Mouse (Mus musculus) MEL (cell line): Measurements from ENCODE around the gene Eml6. TPM values are rescaled to one million over a fixed set of nuclear protein-coding genes. Genes with fewer than 3 reads are reported as not detected.
A peak's percentile ranks its signal among the peaks of the same experiment; 100 is the strongest.

Experiments
- DNase-seq: peaks from one replicate; pipeline ENCODE4 v3.0.0; 2011; ENCODE audit warnings: low read depth, low spot score
- H3K27ac ChIP-seq: 2 replicates; pipeline ENCODE4 v1.5.1; 2012; ENCODE audit warnings: low read depth, mild to moderate bottlenecking, control low read depth, low read length, moderate library complexity; ENCODE audit not compliant: control insufficient read depth
- H3K27me3 ChIP-seq, 2 experiments: fragments of 150-350 bp in 1 of 2; sonication (generic) in 1 of 2; 2 replicates each; pipeline ENCODE4 v1.6.1; 2012; ENCODE audit warnings: low read length in 2 of 2, mild to moderate bottlenecking in 2 of 2, improper control_type of control experiment in 1 of 2, moderate library complexity in 1 of 2; ENCODE audit not compliant: insufficient read depth in 2 of 2, control insufficient read depth in 1 of 2
- H3K36me3 ChIP-seq, 2 experiments: 2 replicates each; pipeline ENCODE4 v1.6.1; 2012 to 2014; ENCODE audit warnings: low read length in 2 of 2, improper control_type of control experiment in 1 of 2, inconsistent platforms in 1 of 2, mild to moderate bottlenecking in 1 of 2; ENCODE audit not compliant: insufficient read depth in 2 of 2, control insufficient read depth in 1 of 2
- H3K4me1 ChIP-seq, 2 experiments: fragments of 150-350 bp in 1 of 2; sonication (generic) in 1 of 2; 2 replicates each; pipeline ENCODE4 v1.6.1; 2012; ENCODE audit warnings: low read length in 2 of 2, improper control_type of control experiment in 1 of 2, mild to moderate bottlenecking in 1 of 2; ENCODE audit not compliant: insufficient read depth in 2 of 2, control insufficient read depth in 1 of 2
- H3K4me3 ChIP-seq, 2 experiments: fragments of 150-350 bp in 1 of 2; sonication (generic) in 1 of 2; 2 replicates each; pipeline ENCODE4 v1.5.1; 2012; ENCODE audit warnings: low read depth in 2 of 2, low read length in 2 of 2, mild to moderate bottlenecking in 2 of 2, moderate library complexity in 2 of 2, control low read depth in 1 of 2, improper control_type of control experiment in 1 of 2; ENCODE audit not compliant: control insufficient read depth in 1 of 2, insufficient read depth in 1 of 2
- H3K79me2 ChIP-seq: 2 replicates; pipeline ENCODE4 v1.6.1; 2012; ENCODE audit warnings: mild to moderate bottlenecking, low read length, moderate library complexity; ENCODE audit not compliant: control insufficient read depth, poor library complexity, insufficient read depth
- H3K9ac ChIP-seq: 2 replicates; pipeline ENCODE4 v1.6.1; 2012; ENCODE audit warnings: low read depth, mild to moderate bottlenecking, control low read depth, low read length, moderate library complexity; ENCODE audit not compliant: control insufficient read depth, poor library complexity, severe bottlenecking
- H3K9me3 ChIP-seq: fragments of 150-350 bp; sonication (generic); replicated peaks from 2 replicates; pipeline ENCODE4 v1.6.1; 2012; ENCODE audit warnings: mild to moderate bottlenecking, low read length, improper control_type of control experiment, moderate library complexity; ENCODE audit not compliant: insufficient read depth
- BHLHE40 ChIP-seq: IDR thresholded peaks from 2 replicates; pipeline ENCODE4 v1.6.1; 2012; ENCODE audit warnings: low read depth, mild to moderate bottlenecking, inconsistent platforms, low read length, improper control_type of control experiment, borderline replicate concordance
- CHD1 ChIP-seq: IDR thresholded peaks from 2 replicates; pipeline ENCODE4 v1.6.1; 2012; ENCODE audit warnings: low read depth, mild to moderate bottlenecking, inconsistent platforms, low read length, improper control_type of control experiment
- CHD2 ChIP-seq: IDR thresholded peaks from 2 replicates; pipeline ENCODE4 v1.6.1; 2011; ENCODE audit warnings: low read length, improper control_type of control experiment
- CTCF ChIP-seq, 3 experiments: IDR thresholded peaks in 2 of 3; conservative IDR thresholded peaks in 1 of 3; 2 replicates each; pipeline ENCODE4 v1.5.1; 2011 to 2012; ENCODE audit warnings: low read length in 3 of 3, low read depth in 2 of 3, mild to moderate bottlenecking in 2 of 3, improper control_type of control experiment in 1 of 3, inconsistent platforms in 1 of 3, mixed read lengths in 1 of 3, moderate library complexity in 1 of 3; ENCODE audit not compliant: control insufficient read depth in 1 of 3, insufficient read depth in 1 of 3, poor library complexity in 1 of 3, severe bottlenecking in 1 of 3
- E2F4 ChIP-seq: IDR thresholded peaks from 2 replicates; pipeline ENCODE4 v1.6.1; 2011; ENCODE audit warnings: low read depth, low read length, improper control_type of control experiment, borderline replicate concordance
- ELF1 ChIP-seq: IDR thresholded peaks from 2 replicates; pipeline ENCODE4 v1.6.1; 2014; ENCODE audit warnings: low read depth, mild to moderate bottlenecking, inconsistent platforms, low read length, improper control_type of control experiment, moderate library complexity
- ETS1 ChIP-seq: IDR thresholded peaks from 2 replicates; pipeline ENCODE4 v1.6.1; 2012; ENCODE audit warnings: low read depth, mild to moderate bottlenecking, inconsistent platforms, low read length, improper control_type of control experiment, moderate library complexity
- GABPA ChIP-seq: IDR thresholded peaks from 2 replicates; pipeline ENCODE4 v1.6.1; 2012; ENCODE audit warnings: low read depth, mild to moderate bottlenecking, inconsistent platforms, low read length, improper control_type of control experiment, moderate library complexity
- GATA1 ChIP-seq: IDR thresholded peaks from 2 replicates; pipeline ENCODE4 v1.6.1; 2011; ENCODE audit warnings: low read depth, low read length, improper control_type of control experiment
- HCFC1 ChIP-seq: IDR thresholded peaks from 2 replicates; pipeline ENCODE4 v1.6.1; 2012; ENCODE audit warnings: low read depth, mild to moderate bottlenecking, inconsistent platforms, low read length, improper control_type of control experiment, moderate library complexity
- KAT2A ChIP-seq: conservative IDR thresholded peaks from 2 replicates; pipeline ENCODE4 v1.6.1; 2012; ENCODE audit warnings: low read depth, low read length, improper control_type of control experiment, inconsistent platforms
- MAX ChIP-seq: IDR thresholded peaks from 2 replicates; pipeline ENCODE4 v1.6.1; 2011; ENCODE audit warnings: low read length, improper control_type of control experiment
- MAZ ChIP-seq: IDR thresholded peaks from 2 replicates; pipeline ENCODE4 v1.6.1; 2012; ENCODE audit warnings: low read depth, mild to moderate bottlenecking, inconsistent platforms, low read length, improper control_type of control experiment
- MXI1 ChIP-seq: IDR thresholded peaks from 2 replicates; pipeline ENCODE4 v1.6.1; 2011; ENCODE audit warnings: mild to moderate bottlenecking, low read depth, low read length, improper control_type of control experiment
- MYB ChIP-seq: IDR thresholded peaks from 2 replicates; pipeline ENCODE4 v1.6.1; 2011; ENCODE audit warnings: mild to moderate bottlenecking, low read depth, low read length, improper control_type of control experiment
- MYC ChIP-seq: IDR thresholded peaks from 2 replicates; pipeline ENCODE4 v1.6.1; 2011; ENCODE audit warnings: low read depth, mild to moderate bottlenecking, low read length, improper control_type of control experiment, moderate library complexity
- NELFE ChIP-seq: IDR thresholded peaks from 2 replicates; pipeline ENCODE4 v1.6.1; 2011; ENCODE audit warnings: low read depth, low read length, improper control_type of control experiment
- NRF1 ChIP-seq: IDR thresholded peaks from 2 replicates; pipeline ENCODE4 v1.6.1; 2014; ENCODE audit warnings: low read depth, mild to moderate bottlenecking, inconsistent platforms, low read length, improper control_type of control experiment, moderate library complexity; ENCODE audit not compliant: poor library complexity, insufficient read depth, severe bottlenecking
- POLR2A ChIP-seq, 2 experiments: IDR thresholded peaks; 2 replicates each; pipeline ENCODE4 v1.6.1; 2011 to 2012; ENCODE audit warnings: low read length in 2 of 2, mild to moderate bottlenecking in 2 of 2, control low read depth in 1 of 2, improper control_type of control experiment in 1 of 2, low read depth in 1 of 2, moderate library complexity in 1 of 2; ENCODE audit not compliant: control insufficient read depth in 1 of 2, insufficient read depth in 1 of 2, poor library complexity in 1 of 2
- POLR2AphosphoS2 ChIP-seq: IDR thresholded peaks from 2 replicates; pipeline ENCODE4 v1.6.1; 2011; ENCODE audit warnings: low read length, improper control_type of control experiment
- RAD21 ChIP-seq: IDR thresholded peaks from 2 replicates; pipeline ENCODE4 v1.6.1; 2011; ENCODE audit warnings: mild to moderate bottlenecking, low read depth, low read length, improper control_type of control experiment
- RCOR1 ChIP-seq: IDR thresholded peaks from 2 replicates; pipeline ENCODE4 v1.6.1; 2012; ENCODE audit warnings: low read depth, mild to moderate bottlenecking, inconsistent platforms, low read length, improper control_type of control experiment
- SIN3A ChIP-seq: IDR thresholded peaks from 2 replicates; pipeline ENCODE4 v1.6.1; 2012; ENCODE audit warnings: low read length, improper control_type of control experiment, inconsistent platforms
- SMC3 ChIP-seq: IDR thresholded peaks from 2 replicates; pipeline ENCODE4 v1.6.1; 2011; ENCODE audit warnings: low read depth, low read length, improper control_type of control experiment
- TAL1 ChIP-seq: IDR thresholded peaks from 2 replicates; pipeline ENCODE4 v1.6.1; 2012; ENCODE audit warnings: mild to moderate bottlenecking, inconsistent platforms, low read length, moderate library complexity, mixed read lengths
- TBP ChIP-seq: IDR thresholded peaks from 2 replicates; pipeline ENCODE4 v1.8.0; 2011; ENCODE audit warnings: low read depth, low read length, improper control_type of control experiment
- TCF12 ChIP-seq: IDR thresholded peaks from 2 replicates; pipeline ENCODE4 v1.6.1; 2014; ENCODE audit warnings: low read depth, mild to moderate bottlenecking, inconsistent platforms, low read length, improper control_type of control experiment, moderate library complexity
- UBTF ChIP-seq: IDR thresholded peaks from 2 replicates; pipeline ENCODE4 v1.6.1; 2012; ENCODE audit warnings: low read depth, mild to moderate bottlenecking, inconsistent platforms, low read length, improper control_type of control experiment, moderate library complexity, borderline replicate concordance; ENCODE audit not compliant: insufficient read depth
- USF1 ChIP-seq: IDR thresholded peaks from 2 replicates; pipeline ENCODE4 v1.6.1; 2014; ENCODE audit warnings: low read depth, mild to moderate bottlenecking, inconsistent platforms, low read length, improper control_type of control experiment, moderate library complexity
- ZC3H11A ChIP-seq: IDR thresholded peaks from 2 replicates; pipeline ENCODE4 v1.6.1; 2012; ENCODE audit warnings: low read depth, mild to moderate bottlenecking, inconsistent platforms, low read length, improper control_type of control experiment
- ZKSCAN1 ChIP-seq: IDR thresholded peaks from 2 replicates; pipeline ENCODE4 v1.6.1; 2012; ENCODE audit warnings: low read depth, mild to moderate bottlenecking, inconsistent platforms, low read length, improper control_type of control experiment, moderate library complexity
- ZMIZ1 ChIP-seq: IDR thresholded peaks from 2 replicates; pipeline ENCODE4 v1.6.1; 2012; ENCODE audit warnings: low read depth, mild to moderate bottlenecking, inconsistent platforms, low read length, improper control_type of control experiment, moderate library complexity
- ZNF384 ChIP-seq: IDR thresholded peaks from 2 replicates; pipeline ENCODE4 v1.6.1; 2012; ENCODE audit warnings: low read depth, mild to moderate bottlenecking, inconsistent platforms, low read length, improper control_type of control experiment
- polyA plus RNA-seq, 2 experiments: library from polyadenylated mRNA; stranded (reverse) in 1 of 2; unstranded in 1 of 2; fragments of >175 nt in 1 of 2; fragments of >200 nt in 1 of 2; gene quantifications; 2 replicates each; pipeline versions ENCODE4 v1.2.1 to v1.2.4; 2012; ENCODE audit warnings: low replicate concordance in 2 of 2, low read depth in 1 of 2; ENCODE audit not compliant: insufficient read length in 2 of 2, insufficient read depth in 1 of 2, missing spikeins in 1 of 2
- total RNA-seq: library from RNA; depleted of rRNA; stranded (reverse); fragments of 300-350 nt; gene quantifications from 2 replicates; pipeline ENCODE4 v1.2.3, GENCODE M21; 2012; rRNA removed

Eml6 gene
- total RNA-seq (2.5 and 2.7 TPM in 2 replicates), polyA plus RNA-seq (1 to 10 TPM in 1 of 2 experiments, not detected in 1; 2.8 TPM)

GRCm38 (mm10) chr11:30025835-30026472, at the start of gene Eml6:
Gene Eml6, minus strand, starts transcription at chr11:30026033.
- peak; percentile 99 for DNase-seq

GRCm38 (mm10) chr11:30057299-30057698, 31.5 kb upstream of the Eml6 start:
- no peaks in the 10 kb centered on the region for H3K36me3 ChIP-seq
- peak overlapping the region; percentile 19; the same call in 1 of the 2 replicates for H3K9ac ChIP-seq
- H3K27me3 ChIP-seq, result peaks cover 0 to 2% of the 10 kb centered on the region in 2 experiments; a peak in 1 of 4 replicates
- H3K27ac ChIP-seq, result no peak overlapping the region
- DNase-seq, result peak; percentile 80
- no peak for TF ChIP-seq TAL1
- no peak for TF ChIP-seq UBTF
- peak; percentile 75 for TF ChIP-seq RAD21
- TF ChIP-seq TCF12, result no peak
- TF ChIP-seq CHD1, result no peak
- TF ChIP-seq KAT2A, result no peak
- no peak for TF ChIP-seq POLR2A (IDR thresholded peaks at IDR 0.05; ENCODE audit: control insufficient read depth in 1 of 2, insufficient read depth in 1 of 2, low read depth in 1 of 2, low read length in 2 of 2, poor library complexity in 1 of 2)
- peak; percentile 72 for TF ChIP-seq ZC3H11A
- TF ChIP-seq SMC3, result peak; percentile 90
- TF ChIP-seq POLR2AphosphoS2, result no peak
- 0 out of 2 replicates have a peak, but pooled peaks have one; percentile 10 for TF ChIP-seq NRF1
- no peak for TF ChIP-seq ZNF384
- no peak for TF ChIP-seq E2F4
- TF ChIP-seq RCOR1, result peak; percentile 61; the same call in 1 of the 2 replicates
- peak; percentile 40 to 85 (median 81) for TF ChIP-seq CTCF (IDR thresholded peaks at IDR 0.05 in 2 of 3, conservative IDR thresholded peaks at IDR 0.05 in 1 of 3; ENCODE audit: control insufficient read depth in 1 of 3, insufficient read depth in 1 of 3, low read depth in 2 of 3, low read length in 3 of 3, poor library complexity in 1 of 3, severe bottlenecking in 1 of 3)
- H3K79me2 ChIP-seq, result no peaks in the 10 kb centered on the region
- H3K4me3 ChIP-seq, result peak overlapping the region; percentile 36 to 53
- H3K9me3 ChIP-seq, result no peaks in the 10 kb centered on the region
- H3K4me1 ChIP-seq, result peaks cover 0 to 4% of the 10 kb centered on the region in 2 experiments; a peak in 1 of 4 replicates

More at GRCm38 (mm10) chr11:30025835-30026472, at the start of gene Eml6:
- H3K27me3 ChIP-seq, result no peaks in the 10 kb centered on the region
- no peaks in the 10 kb centered on the region for H3K9me3 ChIP-seq
- peaks cover 0 to 12% of the 10 kb centered on the region in 2 experiments; a peak in 2 of 4 replicates for H3K36me3 ChIP-seq
- H3K9ac ChIP-seq, result peak within 1 kb of the TSS; percentile 76
- H3K27ac ChIP-seq, result peak within 1 kb of the TSS; percentile 14
- no peaks in the 10 kb centered on the region; the same call in 1 of the 2 replicates for H3K79me2 ChIP-seq
- peaks cover 2 to 4% of the 10 kb centered on the region in 2 experiments; a peak in 3 of 4 replicates for H3K4me1 ChIP-seq
- peak within 1 kb of the TSS; percentile 70 to 78 for H3K4me3 ChIP-seq
- TF ChIP-seq GABPA (no peak), RCOR1 (0 out of 2 replicates have a peak, but pooled peaks have one; percentile 7), TBP (peak; percentile 86), NRF1 (peak; percentile 72), TCF12 (peak; percentile 52), RAD21 (no peak), MXI1 (peak; percentile 87), ETS1 (peak; percentile 61; the same call in 1 of the 2 replicates), CHD2 (no peak), HCFC1 (peak; percentile 98), USF1 (0 out of 2 replicates have a peak, but pooled peaks have one; percentile 49), MAZ (peak; percentile 69; the same call in 1 of the 2 replicates), MYB (no peak), POLR2A (IDR thresholded peaks at IDR 0.05; ENCODE audit: control insufficient read depth in 1 of 2, insufficient read depth in 1 of 2, low read depth in 1 of 2, low read length in 2 of 2, poor library complexity in 1 of 2) (peak; percentile 89 to 95), SIN3A (peak; percentile 80), GATA1 (peak; percentile 6; the same call in 1 of the 2 replicates), BHLHE40 (no peak), NELFE (peak; percentile 93), MAX (no peak; the same call in 1 of the 2 replicates), MYC (peak; percentile 57), ZKSCAN1 (no peak), ZMIZ1 (peak; percentile 81; the same call in 1 of the 2 replicates), ELF1 (peak; percentile 91), POLR2AphosphoS2 (peak; percentile 92), KAT2A (peak; percentile 93)
